Mouse (Mus musculus) thymus, adult 18-20 months (tissue): ENCODE measurements around the gene Muc1.
A peak's percentile ranks its signal among the peaks of the same experiment; 100 is the strongest.

ENCODE experiments used
- DNase-seq, 2 experiments: peaks; one replicate each; pipeline ENCODE4 v3.0.0; 2022; ENCODE audit warnings: mixed read lengths in 2 of 2

Gene Muc1

GRCm38 (mm10) chr3:89228836-89229235, at the start of gene Muc1:
TSS of gene Muc1 (plus strand) at chr3:89229057.
- DNase-seq, result no peak

DNA sequence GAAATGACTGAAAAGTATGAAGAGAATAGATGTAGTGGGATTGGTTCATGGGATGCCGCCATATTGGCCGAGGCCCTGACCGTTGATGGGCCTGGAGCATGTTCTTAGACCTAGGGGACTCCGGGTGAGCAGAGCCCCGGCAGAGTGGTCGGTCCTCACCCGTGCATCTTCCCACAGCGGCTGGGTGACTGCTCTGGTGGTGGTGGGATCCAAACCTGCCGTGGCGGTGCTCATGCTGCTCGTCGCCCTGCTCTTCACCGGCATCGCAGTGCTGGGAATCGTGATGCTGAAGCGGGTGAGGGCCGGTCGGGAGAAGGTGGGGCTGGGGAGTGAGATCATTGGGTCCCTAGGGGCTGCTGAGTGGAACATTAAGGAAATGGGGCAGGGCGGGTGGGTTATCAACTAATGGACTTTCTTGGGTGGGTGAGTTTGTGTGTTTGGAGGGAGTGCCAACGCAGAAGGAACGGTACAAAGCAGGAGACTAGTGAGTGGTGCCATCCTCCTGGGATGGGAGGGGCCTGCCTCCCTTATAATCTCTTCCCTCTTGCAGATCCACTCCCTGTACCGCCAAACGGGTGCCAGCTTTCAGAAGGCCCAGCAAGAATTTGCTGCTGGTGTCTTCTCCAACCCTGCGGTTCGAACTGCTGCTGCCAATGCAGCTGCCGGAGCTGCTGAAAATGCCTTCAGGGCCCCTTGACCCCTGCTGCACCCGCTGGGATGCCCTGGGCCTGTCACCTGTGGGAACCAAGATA, 46.9 kb upstream of the Muc1 start:
- no peak for DNase-seq

GRCm38 (mm10) chr3:89182531-89183057, 46.3 kb upstream of the Muc1 start:
- DNase-seq, result no peak

DNA sequence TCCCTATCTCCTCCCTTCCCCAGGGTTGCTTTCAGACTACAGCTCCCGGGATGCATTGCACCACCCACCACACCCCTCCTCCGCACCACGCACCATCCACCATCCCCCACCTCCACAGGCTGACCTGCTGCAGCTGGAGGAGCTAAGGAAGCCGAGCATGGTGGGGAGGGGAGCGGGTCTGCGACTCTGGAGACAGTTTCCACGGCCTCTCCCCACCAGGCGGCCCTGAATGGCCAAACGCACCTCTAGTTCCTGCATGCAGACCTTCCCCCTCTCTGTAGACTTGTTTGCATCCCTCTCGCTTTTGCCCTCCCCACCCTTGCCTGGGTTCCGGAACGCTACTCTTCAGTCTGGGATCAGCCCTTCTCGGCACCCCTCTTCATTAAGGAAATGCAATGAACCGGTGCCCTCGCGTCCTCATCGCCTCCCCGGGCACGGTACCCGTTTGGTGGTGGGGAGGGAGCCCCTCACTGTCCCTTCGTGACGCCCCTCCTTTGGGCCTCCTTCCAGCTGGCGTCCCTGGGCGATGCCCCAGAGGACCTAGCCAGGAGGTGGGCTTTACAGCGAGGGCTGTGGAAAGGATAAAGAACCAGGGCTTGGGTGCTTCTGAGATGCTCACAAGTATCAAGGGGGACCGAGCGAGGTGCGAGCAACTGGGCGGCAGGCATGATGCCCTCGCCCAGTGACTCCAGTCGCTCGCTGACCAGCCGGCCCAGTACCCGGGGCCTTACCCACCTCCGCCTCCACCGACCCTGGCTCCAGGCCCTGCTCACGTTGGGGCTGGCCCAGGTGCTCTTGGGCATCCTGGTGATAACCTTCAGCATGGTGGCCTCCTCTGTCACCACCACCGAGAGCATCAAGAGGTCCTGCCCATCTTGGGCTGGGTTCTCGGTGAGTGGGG, 45.5 kb upstream of the Muc1 start, which contains the start of gene Fam189b:
Gene Fam189b, plus strand, starts transcription at position 86 of the 901 bp plus-strand sequence.
- DNase-seq, result peak; percentile 80 to 88

- DNase-seq, result no peak
These were observed 44.9 kb upstream of the Muc1 start for GRCm38 (mm10) chr3:89183959-89184315.

DNA sequence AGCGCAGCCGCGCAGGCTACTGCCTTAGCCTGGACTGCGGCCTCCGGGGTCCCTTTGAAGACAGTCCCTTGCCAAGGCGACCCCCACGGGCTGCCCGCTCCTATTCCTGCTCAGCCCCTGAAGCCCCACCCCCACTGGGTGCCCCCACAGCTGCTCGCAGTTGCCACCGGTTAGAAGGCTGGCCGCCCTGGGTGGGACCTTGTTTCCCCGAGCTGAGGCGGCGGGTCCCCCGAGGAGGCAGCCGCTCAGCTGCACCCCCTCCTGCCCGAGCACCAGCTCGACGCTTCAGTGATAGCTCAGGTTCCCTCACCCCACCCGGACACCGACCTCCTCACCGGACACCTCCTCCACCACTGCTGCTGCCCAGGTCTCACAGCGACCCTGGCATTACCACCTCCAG, 41.7 kb upstream of the Muc1 start:
- DNase-seq, result peak; percentile 67 to 78

DNA sequence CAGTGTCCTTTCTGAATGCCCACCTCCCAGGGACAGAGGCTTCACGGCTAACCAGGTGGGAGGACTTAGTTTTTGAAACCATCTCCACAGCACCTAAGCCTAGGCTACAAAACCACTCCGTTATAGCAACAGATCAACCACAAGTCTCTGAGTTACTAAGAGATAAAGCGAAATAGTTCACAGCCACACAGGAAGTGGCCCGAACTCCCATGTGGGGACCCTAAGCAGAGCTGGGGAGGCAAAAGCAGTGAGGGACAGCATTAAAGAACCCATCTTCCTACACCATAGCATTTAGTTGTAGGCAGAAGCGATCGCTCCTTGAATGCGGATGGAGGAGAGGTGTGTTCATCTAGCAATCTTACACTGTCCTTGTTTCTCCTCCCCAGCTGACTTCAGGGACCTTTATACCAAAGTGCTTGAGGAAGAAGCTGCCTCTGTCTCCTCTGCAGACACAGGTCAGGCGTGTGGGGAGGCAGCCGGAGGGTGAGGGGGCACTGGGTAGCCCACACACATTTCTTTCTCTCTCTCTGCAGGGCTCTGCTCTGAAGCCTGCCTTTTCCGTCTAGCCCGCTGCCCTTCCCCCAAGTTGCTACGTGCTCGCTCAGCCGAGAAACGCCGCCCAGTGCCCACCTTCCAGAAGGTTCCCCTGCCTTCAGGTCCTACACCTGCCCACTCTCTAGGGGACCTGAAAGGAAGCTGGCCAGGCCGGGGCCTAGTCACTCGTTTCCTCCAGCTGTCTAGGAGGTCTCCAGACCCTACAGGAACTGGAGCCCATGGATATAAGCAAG, 41.0 kb upstream of the Muc1 start:
- DNase-seq, result peak; percentile 50 to 68

GRCm38 (mm10) chr3:89188478-89188875, 40.4 kb upstream of the Muc1 start:
- peak in 1 of 2 experiments; percentile 60 for DNase-seq

GRCm38 (mm10) chr3:89190436-89190835, 38.4 kb upstream of the Muc1 start:
- DNase-seq, result peak in 1 of 2 experiments; percentile 64

- DNase-seq, result no peak
These were observed 35.5 kb upstream of the Muc1 start for GRCm38 (mm10) chr3:89193351-89193750.

DNA sequence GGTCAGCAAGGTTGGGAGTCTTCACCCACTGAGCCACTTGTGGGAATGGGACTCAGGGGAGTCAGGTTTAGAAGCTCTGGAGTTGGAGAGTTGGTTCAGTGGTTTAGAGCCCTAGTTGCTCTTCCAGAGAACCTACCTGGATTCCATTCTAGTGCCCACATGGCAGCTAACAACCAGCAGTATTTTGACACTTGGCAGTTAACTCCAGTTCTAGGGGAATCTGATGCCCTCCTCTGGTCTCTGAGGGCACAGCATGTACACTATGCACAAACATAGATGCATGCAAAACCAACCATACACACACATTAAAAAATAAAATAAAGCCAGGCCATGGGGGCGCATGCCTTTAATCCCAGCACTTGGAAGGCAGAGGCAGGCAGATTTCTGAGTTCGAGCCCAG, 35.0 kb upstream of the Muc1 start:
- DNase-seq, result no peak

DNA sequence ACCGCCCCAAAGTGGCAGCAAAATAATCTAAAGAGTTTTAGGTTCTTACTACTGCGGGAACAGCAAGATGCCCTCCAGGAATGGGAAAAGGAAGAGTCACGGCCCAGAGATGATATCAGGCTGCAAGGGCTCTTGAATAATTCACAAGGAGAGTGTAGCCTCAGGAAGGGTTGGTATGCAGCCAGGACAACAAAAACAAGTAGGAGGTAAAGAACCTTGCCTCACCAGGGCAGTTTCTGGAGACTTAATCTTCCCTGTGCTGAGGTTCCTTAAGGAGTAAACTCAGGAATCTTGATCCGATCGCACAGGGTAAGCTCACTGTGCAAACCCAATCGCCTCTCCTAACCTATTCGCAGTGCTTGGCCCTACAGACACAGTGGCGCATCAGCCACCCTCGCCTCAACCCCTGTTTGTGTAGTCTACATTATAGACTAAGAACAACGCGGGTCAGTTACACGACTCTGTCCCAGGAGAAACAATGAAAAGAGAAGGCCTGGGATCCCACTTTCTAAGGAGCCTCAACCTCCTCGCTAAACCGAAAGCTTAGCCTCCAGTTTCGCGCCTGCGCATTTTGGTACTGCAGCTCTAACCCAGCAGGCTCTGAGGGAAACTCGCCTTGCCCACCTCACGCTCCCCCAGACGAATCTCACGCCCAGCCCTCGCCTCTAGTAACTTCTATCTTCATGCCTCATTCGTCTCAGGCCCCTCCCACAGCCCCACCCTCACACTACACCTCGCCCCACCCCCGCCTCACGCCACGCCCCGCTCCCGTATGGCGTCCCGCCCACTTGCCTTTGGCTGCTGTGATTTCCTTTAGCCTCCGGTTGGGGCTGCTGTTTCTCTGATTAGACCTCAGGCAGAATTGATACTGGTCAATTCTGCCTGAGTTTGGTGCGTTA, 32.6 kb upstream of the Muc1 start:
- DNase-seq, result peak; percentile 91 to 93

- no peak for DNase-seq
These were observed 29.0 kb upstream of the Muc1 start for GRCm38 (mm10) chr3:89199839-89200238.

- peak; percentile 65 to 75 for DNase-seq
These were observed 26.4 kb upstream of the Muc1 start, which contains the start of gene Gba for GRCm38 (mm10) chr3:89202253-89203141. TSS of gene Gba (plus strand) at chr3:89202928.

GRCm38 (mm10) chr3:89203142-89203514, 25.7 kb upstream of the Muc1 start:
- DNase-seq, result no peak

- no peak for DNase-seq
These were observed 22.8 kb upstream of the Muc1 start for GRCm38 (mm10) chr3:89206079-89206478.

DNA sequence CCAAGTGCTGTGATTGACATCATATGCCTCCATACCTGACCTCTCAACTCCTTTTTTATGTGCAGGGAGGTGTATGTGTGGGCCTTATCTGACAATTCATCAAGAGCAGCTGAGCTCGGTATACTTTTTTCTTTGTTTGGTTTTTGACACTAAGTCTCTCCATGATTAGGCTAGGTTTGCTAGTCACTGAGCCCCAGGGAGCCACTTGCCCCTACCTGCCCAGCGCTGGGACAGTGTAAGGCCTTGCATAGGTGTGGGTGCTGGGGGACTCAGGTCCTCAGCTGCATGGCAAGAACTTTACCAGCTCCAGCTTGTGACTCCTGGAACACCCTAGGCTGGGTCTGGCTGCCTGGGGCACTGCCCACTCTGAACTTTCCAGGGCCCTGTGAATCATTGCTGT, 22.2 kb upstream of the Muc1 start:
- no peak for DNase-seq

DNA sequence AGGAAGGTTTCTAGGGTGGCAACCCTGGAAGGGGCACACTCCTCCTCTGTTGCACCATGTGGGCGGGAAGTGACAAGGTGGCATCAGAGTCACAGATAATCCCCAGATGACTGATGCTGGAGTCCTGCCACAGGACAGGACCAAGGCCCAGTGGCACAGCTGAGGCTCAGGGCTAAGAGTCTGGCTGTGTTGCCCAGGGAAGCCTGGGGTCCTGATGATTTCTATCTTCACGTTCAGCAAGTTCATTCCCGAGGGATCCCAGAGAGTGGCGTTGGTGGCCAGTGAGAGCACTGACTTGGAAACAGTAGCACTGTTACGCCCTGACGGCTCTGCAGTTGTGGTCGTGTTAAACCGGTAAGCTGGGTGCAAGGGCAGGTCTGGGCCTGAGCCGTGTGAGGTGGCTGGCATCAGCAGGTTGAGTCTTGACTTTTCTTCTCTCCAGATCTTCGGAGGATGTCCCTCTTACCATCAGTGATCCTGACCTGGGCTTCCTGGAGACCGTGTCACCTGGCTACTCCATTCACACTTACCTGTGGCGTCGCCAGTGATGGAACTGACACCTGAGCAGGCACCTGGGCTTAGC, 20.7 kb upstream of the Muc1 start:
- DNase-seq, result no peak

- no peak for DNase-seq
These were observed 20.1 kb upstream of the Muc1 start for GRCm38 (mm10) chr3:89208736-89209135.

- DNase-seq, result no peak
These were observed 19.1 kb upstream of the Muc1 start for GRCm38 (mm10) chr3:89209731-89210130.
